Mouse (Mus musculus) liver, embryonic 14.5 days (tissue): ENCODE results near the gene Adam23. TPM values are rescaled to one million over a fixed set of nuclear protein-coding genes. Genes with fewer than 3 reads are reported as not detected.

Source experiments
- ATAC-seq: fragments of 200-750 bp; cut with Nextera tagmentation; 2 replicates; pipeline ENCODE4 v1.8.0; 2017; ENCODE audit warnings: moderate number of reproducible peaks, mild to moderate bottlenecking, moderate library complexity; ENCODE audit not compliant: insufficient read depth
- DNase-seq, 3 experiments: peaks; one replicate each; pipeline ENCODE4 v3.0.0-alpha.2; 2012 to 2013; ENCODE audit warnings: low read depth in 3 of 3, low spot score in 3 of 3
- H3K27ac ChIP-seq: fragments of 300-500 bp; sonication (generic); 2 replicates; pipeline ENCODE4 v1.5.1; 2014; ENCODE audit warnings: moderate library complexity, mild to moderate bottlenecking, control low read depth, inconsistent platforms
- H3K27me3 ChIP-seq: fragments of 300-500 bp; sonication (generic); 2 replicates; pipeline ENCODE4 v1.6.1; 2014; ENCODE audit warnings: mild to moderate bottlenecking, low read length, moderate library complexity; ENCODE audit not compliant: control insufficient read depth, insufficient read depth
- H3K36me3 ChIP-seq: fragments of 300-500 bp; sonication (generic); replicated peaks from 2 replicates; pipeline ENCODE4 v1.6.1; 2014; ENCODE audit warnings: low read depth; ENCODE audit not compliant: control insufficient read depth, insufficient read depth
- H3K4me1 ChIP-seq, 2 experiments: fragments of 200-500 bp in 1 of 2; fragments of 300-500 bp in 1 of 2; sonication (generic) in 1 of 2; replicated peaks; 2 replicates each; pipeline ENCODE4 v1.6.1; 2012 to 2014; ENCODE audit warnings: antibody characterized with exemption in 1 of 2, inconsistent platforms in 1 of 2, low read length in 1 of 2; ENCODE audit not compliant: control insufficient read depth in 2 of 2, insufficient read depth in 2 of 2
- H3K4me2 ChIP-seq: fragments of 300-500 bp; sonication (generic); 2 replicates; pipeline ENCODE4 v1.6.1; 2014; ENCODE audit warnings: low read depth, mild to moderate bottlenecking, control low read depth, moderate library complexity
- H3K4me3 ChIP-seq, 2 experiments: fragments of 200-500 bp in 1 of 2; fragments of 300-500 bp in 1 of 2; sonication (generic) in 1 of 2; 2 replicates each; pipeline ENCODE4 v1.5.1; 2012 to 2014; ENCODE audit warnings: low read depth in 2 of 2, low read length in 2 of 2, mild to moderate bottlenecking in 2 of 2, control low read depth in 1 of 2, inconsistent platforms in 1 of 2, moderate library complexity in 1 of 2; ENCODE audit not compliant: insufficient read depth in 1 of 2
- H3K9ac ChIP-seq: fragments of 300-500 bp; sonication (generic); replicated peaks from 2 replicates; pipeline ENCODE4 v1.6.1; 2014; ENCODE audit warnings: mild to moderate bottlenecking, control low read depth, moderate library complexity
- H3K9me3 ChIP-seq: fragments of 300-500 bp; sonication (generic); 2 replicates; pipeline ENCODE4 v1.6.1; 2016; ENCODE audit warnings: low read length, mixed read lengths; ENCODE audit not compliant: control insufficient read depth
- CTCF ChIP-seq: IDR thresholded peaks from 2 replicates; pipeline ENCODE4 v1.5.1; 2016; ENCODE audit warnings: antibody characterized with exemption, low read depth, control low read depth
- EP300 ChIP-seq: IDR thresholded peaks from 2 replicates; pipeline ENCODE4 v1.6.1; 2016; ENCODE audit warnings: antibody characterized with exemption, low read depth
- WGBS: fragments of 180-500 bp; shearing (Covaris S2); extraction: QIAGEN DNeasy Blood & Tissue Kit; methylation state at CpG from one replicate; pipeline ENCODE4 v1.1.7; 2014; ENCODE audit not compliant: insufficient replicate concordance; 5-methylcytosine and 5-hydroxymethylcytosine counted together
- polyA plus RNA-seq, 2 experiments: library from polyadenylated mRNA; depleted of rRNA in 1 of 2; stranded (reverse) in 1 of 2; unstranded in 1 of 2; fragments of >200 nt; fragmentation: Nextera tagmentation in 1 of 2; extraction: Ambion mirVana in 1 of 2; gene quantifications; 2 replicates each; pipeline versions ENCODE4 v1.2.1 to v1.2.3; 2012 to 2014

Gene Adam23
- polyA plus RNA-seq, 2 experiments, result 0.24 to 0.36 TPM

- Histone ChIP-seq H3K36me3 (no peaks in the 10 kb centered on the region), H3K4me3 (no peak overlapping the region), H3K4me1 (no peaks in the 10 kb centered on the region), H3K4me2 (no peak overlapping the region), H3K27ac (no peak overlapping the region), H3K9ac (no peak overlapping the region), H3K9me3 (no peaks in the 10 kb centered on the region), H3K27me3 (no peaks in the 10 kb centered on the region)
- no peak for ATAC-seq
- TF ChIP-seq EP300, result no peak
- TF ChIP-seq CTCF, result no peak
- no peak for DNase-seq
- WGBS, result 63% methylated on average over 14 of the region's 14 CpGs
Measured at GRCm38 (mm10) chr1:63539884-63540613, 94.4 kb downstream of the Adam23 start.

DNA sequence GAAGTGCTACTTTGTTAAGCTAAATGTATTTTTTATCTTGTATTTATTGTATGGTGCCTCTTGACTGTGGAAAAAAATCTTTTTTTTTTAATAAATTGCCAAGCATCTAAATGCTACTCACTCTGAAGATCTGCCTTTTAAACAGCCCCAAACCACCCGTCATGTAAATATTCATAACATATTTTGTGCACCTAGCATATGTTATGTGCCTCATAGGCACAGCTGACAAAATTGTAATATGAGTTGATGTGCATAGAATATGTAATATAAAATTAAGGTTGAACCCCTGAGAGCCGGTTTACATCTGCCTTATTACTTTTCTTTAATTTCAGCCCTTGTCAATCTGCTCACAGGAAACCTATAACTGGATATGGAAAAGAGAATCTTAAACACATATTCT is 98.4 kb downstream of the Adam23 start:
- Histone ChIP-seq H3K4me3 (no peak overlapping the region), H3K9me3 (no peaks in the 10 kb centered on the region), H3K27me3 (no peaks in the 10 kb centered on the region), H3K27ac (no peak overlapping the region), H3K4me2 (no peak overlapping the region), H3K4me1 (no peaks in the 10 kb centered on the region), H3K36me3 (no peaks in the 10 kb centered on the region), H3K9ac (no peak overlapping the region)
- 61% methylated on average over 2 of the region's 2 CpGs for WGBS
- TF ChIP-seq EP300 (no peak), CTCF (no peak)
- no peak for DNase-seq
- ATAC-seq, result no peak

DNA sequence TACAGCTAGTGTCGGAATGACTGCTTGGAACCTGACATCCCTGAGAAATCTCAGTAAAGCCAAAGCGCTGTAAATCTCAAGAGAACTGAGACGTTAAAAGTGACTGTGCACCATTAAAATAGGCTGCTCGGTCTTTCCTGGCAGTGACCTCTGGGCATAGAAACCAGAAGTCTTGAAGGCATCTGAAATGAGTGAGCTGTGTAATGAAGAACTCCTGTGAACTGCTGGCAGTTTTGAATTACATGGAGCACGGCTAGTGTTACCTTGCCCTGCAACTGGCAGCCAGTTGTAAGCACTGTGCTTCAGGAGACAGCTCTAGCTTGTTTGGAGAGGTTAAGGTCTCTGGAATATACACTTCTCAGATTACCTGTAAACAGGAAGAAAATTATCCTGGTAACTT is 107.3 kb downstream of the Adam23 start:
- WGBS, result 52% methylated on average over 5 of the region's 5 CpGs
- Histone ChIP-seq H3K27me3 (no peaks in the 10 kb centered on the region), H3K9me3 (no peaks in the 10 kb centered on the region), H3K9ac (no peak overlapping the region), H3K4me3 (no peak overlapping the region), H3K36me3 (no peaks in the 10 kb centered on the region), H3K4me2 (no peak overlapping the region), H3K27ac (no peak overlapping the region), H3K4me1 (no peaks in the 10 kb centered on the region)
- no peak for DNase-seq
- TF ChIP-seq EP300, result no peak
- no peak for TF ChIP-seq CTCF
- ATAC-seq, result no peak

- no peak overlapping the region for H3K9ac ChIP-seq
- H3K27me3 ChIP-seq, result no peaks in the 10 kb centered on the region
- H3K9me3 ChIP-seq, result no peaks in the 10 kb centered on the region
- WGBS, result 67% methylated on average over 4 of the region's 4 CpGs
- H3K4me3 ChIP-seq, result no peak overlapping the region
- ATAC-seq (no peak), DNase-seq (no peak)
- no peak overlapping the region for H3K27ac ChIP-seq
- no peaks in the 10 kb centered on the region for H3K36me3 ChIP-seq
- no peak overlapping the region for H3K4me2 ChIP-seq
- TF ChIP-seq EP300 (no peak), CTCF (no peak)
- H3K4me1 ChIP-seq, result no peaks in the 10 kb centered on the region
Measured at GRCm38 (mm10) chr1:63561772-63562520, 116.3 kb downstream of the Adam23 start.

- no peak overlapping the region for H3K27ac ChIP-seq
- TF ChIP-seq EP300, result no peak
- no peak for TF ChIP-seq CTCF
- H3K4me1 ChIP-seq, result no peaks in the 10 kb centered on the region
- no peaks in the 10 kb centered on the region for H3K36me3 ChIP-seq
- no peaks in the 10 kb centered on the region for H3K9me3 ChIP-seq
- WGBS, result 51% methylated on average over 4 of the region's 4 CpGs
- no peaks in the 10 kb centered on the region for H3K27me3 ChIP-seq
- H3K9ac ChIP-seq, result no peak overlapping the region
- no peak for DNase-seq
- no peak overlapping the region for H3K4me3 ChIP-seq
- no peak for ATAC-seq
- no peak overlapping the region for H3K4me2 ChIP-seq
Measured at GRCm38 (mm10) chr1:63563928-63564327, 118.2 kb downstream of the Adam23 start.
